Mouse (Mus musculus) thymus, adult 2 months (tissue): Measurements from ENCODE around the gene Cpm.
"Not testable (repeated sequence)": the region's sequence is repeated elsewhere in the genome, so short reads cannot be mapped to it uniquely, and the experiment has no call there.

Experiments
- CTCF ChIP-seq: fragments of 200-500 bp; IDR thresholded peaks from 2 replicates; pipeline ENCODE4 v1.5.1; 2012; ENCODE audit warnings: mild to moderate bottlenecking, control low read depth, low read length, moderate library complexity, borderline replicate concordance; ENCODE audit not compliant: control insufficient read depth, poor library complexity, insufficient read depth; ENCODE audit errors: extremely low read depth
- POLR2A ChIP-seq: fragments of 200-500 bp; IDR thresholded peaks from 2 replicates; pipeline ENCODE4 v1.6.1; 2012; ENCODE audit warnings: mild to moderate bottlenecking, low read length, control low read depth, moderate library complexity; ENCODE audit not compliant: control insufficient read depth, poor library complexity, insufficient read depth; ENCODE audit errors: extremely low read depth

DNA sequence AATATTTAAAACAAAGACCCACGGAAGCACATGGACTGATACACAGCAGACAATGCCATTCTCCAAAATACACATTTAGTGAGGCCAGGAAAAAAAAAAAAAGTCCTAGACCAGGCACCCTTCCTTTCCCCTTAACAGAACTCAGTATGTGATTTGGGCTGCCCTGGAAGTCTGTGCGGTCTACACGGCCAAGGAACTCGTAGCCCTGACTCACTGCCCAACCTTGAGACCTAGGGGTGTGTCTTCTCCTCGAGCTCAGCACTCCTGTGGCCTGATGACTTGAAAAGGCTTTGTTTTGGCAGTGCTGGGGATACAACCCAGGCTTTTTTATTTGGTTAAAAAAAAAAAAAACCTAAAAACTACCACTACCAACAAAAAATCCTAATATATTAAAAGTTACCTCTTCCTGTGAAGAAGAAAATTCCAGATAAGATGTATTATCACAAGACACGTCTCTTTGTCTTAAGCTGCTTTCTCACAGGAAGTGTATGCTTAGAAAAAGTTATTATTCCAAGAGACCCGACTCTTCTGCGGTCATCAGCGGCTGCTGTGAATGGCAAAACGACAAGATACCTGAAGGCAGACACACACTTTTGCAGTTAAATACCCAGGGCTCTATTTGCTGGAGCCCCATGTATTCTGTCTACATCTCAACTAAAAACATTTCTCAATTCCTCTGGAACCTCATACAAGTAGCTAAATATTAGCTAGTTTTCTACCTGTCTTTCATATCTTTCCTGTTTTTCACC is 105.0 kb downstream of the Cpm start:
- not testable (repeated sequence) for TF ChIP-seq CTCF, POLR2A
